Mouse (Mus musculus): ENCODE results near the gene Rabgef1.
A peak's percentile ranks its signal among the peaks of the same experiment; 100 is the strongest.

Gene Rabgef1

DNA sequence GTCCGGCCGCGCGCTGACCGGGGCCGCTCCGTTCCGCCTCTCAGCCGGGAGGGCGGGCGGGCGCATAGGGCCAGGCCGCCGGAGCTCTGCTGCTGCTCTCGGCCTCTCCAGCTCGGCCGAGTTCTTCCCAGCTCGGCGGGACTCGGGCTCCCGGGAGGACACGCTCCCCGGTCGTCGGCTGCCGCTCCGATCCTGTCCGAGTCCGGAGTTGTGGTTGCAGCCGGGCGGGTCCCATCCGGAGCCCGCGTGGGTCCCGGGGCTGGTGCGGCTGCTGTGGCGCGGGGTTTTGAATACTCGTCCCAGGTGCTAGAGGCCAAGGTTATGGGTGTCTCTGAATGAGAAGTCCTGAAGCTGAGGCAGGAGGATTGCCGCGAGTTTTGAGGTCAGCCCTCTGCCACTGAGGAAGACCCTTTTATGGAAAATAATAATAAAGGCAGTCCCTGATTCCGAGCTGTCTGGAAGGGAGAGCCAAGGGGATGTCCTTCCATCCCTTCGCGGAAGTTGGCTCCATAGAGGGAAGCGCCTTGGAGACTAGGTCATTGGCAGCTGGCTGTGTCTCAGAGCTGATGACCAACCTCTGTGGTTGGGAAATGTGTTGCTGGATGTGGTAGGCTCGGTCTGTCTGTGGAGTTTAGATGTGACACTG, 481 bp downstream of the Rabgef1 start:
- no peak for DNase-seq (ENCODE audit: low read depth, low spot score)

DNA sequence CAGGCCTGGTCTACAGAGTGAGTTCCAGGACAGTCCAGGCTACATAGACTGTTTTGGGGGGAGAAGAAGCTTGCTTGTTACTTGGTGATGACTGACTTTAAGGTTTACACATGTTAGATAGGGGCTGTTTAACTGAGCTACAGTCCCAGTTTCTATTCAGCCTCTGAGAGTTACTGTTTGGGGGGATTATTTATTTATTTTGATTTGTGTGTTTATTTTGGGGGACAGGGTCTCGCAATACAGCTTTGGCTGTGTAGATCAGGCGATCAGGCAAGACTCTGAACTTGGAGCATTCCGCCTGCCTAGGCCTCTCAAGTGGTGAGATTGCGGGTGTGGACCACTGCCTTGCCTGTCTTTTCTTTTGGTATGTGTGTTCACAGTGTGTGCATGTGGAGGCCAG, 1.4 kb downstream of the Rabgef1 start:
- no peak for DNase-seq (ENCODE audit: low read depth, low spot score)

DNA sequence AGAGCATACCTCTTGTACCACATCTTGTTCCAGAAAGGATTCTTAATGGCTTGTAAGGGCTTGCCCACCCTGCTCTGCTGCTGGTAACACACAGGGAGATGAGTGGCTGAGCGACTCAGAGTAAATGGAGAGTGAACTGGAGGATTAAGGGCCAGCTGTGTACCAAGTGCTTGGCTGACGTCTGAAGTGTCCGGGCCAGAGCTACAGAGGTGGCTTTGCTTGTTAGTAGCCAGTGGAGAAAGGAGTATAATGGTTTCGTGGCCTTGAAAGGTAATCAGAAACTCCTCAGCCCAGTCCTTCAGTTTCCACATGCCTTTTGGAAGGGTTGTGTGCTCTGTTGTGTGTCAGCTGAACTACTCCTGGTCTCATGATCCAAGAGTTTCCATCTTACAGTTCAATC, 6.3 kb downstream of the Rabgef1 start:
- no peak for DNase-seq (ENCODE audit: low read depth, low spot score)

GRCm38 (mm10) chr5:130180362-130180761, 8.8 kb downstream of the Rabgef1 start:
- peak; percentile 68 for DNase-seq (ENCODE audit: low read depth, low spot score)

DNA sequence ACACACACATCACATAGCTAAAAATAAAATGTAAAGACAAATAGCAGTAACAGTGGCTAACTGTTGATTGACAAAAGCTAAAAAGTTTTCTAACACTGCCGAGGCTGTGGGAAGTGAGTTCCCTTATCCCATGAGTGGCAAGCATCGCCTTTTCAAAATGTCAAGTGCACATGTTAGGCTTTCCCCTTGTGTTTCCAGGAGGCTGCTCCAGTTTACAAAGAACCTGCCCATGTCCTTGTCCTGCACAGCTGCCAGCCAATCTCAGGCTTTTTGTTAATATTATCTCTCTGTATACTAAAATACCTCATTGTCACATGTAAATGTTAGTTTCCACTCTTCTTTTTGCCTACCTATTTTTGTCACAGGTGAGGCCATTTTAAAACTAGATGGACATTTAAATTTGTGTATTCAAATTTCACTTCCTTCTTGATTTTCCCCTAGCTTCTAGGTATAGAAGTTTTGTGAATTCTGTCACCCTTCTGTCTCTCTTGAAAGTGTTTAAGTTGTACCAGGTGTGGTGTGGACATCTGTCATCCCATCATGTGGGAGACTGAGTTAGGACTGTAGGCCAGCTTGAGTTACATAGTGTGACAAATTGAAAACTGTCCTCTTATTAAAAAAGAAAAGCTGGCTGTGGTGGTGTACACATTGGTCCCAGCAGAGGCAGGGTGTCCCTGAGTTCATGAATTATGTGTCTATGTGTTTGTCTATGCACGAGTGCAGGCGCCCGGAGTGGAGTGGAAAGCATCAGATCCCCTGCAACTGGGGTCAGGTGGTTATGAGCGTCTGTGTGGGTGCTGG, 10.3 kb downstream of the Rabgef1 start:
- no peak for DNase-seq (ENCODE audit: low read depth, low spot score)

- DNase-seq (ENCODE audit: low read depth, low spot score), result no peak
Measured at GRCm38 (mm10) chr5:130182541-130182821, 10.9 kb downstream of the Rabgef1 start.

DNA sequence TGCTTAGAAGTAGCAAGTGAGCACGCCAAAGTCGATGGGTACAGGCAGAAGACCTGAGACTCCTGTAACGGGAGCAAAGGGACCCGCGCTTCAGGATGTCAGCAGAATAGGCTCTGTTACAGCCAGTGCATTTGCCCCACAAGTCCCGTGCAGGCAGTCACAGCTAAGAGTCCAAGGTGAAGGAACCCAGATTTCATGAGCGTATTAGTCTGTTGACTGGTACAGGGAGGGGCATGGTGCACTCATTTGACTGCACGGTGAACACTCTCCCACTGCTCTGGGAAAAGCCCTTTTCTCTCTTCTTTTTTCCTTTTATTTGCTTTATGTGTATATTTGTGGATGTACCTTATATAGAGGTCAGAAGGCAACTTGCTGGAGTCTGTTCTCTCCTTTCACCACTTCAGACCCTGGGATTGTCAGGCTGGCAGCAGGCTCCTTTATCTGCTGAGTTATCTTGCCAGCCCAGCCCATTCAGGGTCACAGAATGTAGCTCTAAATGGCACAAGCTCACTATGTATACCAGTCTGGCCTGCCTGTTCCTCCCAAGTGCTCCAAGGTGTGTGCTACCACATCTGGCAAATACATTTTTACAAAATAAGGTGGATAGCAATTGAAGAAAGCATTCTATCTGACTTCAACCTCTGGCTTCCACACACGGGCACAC, 12.7 kb downstream of the Rabgef1 start:
- no peak for DNase-seq (ENCODE audit: low read depth, low spot score)

GRCm38 (mm10) chr5:130185312-130185711, 13.7 kb downstream of the Rabgef1 start:
- no peak for DNase-seq (ENCODE audit: low read depth, low spot score)

DNA sequence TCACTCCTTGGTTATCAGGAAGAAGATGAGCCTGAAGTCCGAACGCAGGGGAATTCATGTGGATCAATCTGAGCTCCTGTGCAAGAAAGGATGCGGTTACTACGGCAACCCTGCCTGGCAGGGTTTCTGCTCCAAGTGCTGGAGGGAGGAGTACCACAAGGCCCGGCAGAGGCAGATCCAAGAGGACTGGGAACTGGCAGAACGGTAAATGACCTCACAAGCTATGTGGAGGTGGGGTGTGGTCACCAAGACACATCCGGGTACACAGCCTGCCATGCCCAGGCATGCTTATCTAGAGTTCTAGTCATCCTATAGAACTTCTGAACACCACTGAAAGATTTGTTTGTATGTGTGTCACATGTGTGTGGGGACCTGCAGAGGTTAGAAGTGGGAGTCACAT, 15.8 kb downstream of the Rabgef1 start:
- DNase-seq (ENCODE audit: low read depth, low spot score), result peak; percentile 87

DNA sequence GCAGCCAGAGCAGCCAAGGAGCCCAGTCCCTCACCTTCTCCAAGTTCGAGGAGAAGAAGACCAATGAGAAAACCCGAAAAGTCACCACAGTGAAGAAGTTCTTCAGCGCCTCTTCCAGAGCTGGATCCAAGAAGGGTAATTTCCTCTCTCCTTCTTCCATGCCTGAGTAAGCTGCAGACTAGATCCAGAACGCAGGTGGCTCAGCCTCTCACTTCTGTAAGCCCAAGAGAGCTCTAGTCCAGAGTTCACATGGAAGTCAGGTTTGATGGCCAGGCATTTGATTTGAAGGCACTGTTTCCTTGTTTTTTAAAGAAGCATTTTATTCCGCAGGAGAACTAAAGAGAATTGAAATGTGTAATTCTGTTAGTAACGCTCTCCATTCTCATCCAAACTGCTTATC, 19.3 kb downstream of the Rabgef1 start:
- no peak for DNase-seq (ENCODE audit: low read depth, low spot score)

DNA sequence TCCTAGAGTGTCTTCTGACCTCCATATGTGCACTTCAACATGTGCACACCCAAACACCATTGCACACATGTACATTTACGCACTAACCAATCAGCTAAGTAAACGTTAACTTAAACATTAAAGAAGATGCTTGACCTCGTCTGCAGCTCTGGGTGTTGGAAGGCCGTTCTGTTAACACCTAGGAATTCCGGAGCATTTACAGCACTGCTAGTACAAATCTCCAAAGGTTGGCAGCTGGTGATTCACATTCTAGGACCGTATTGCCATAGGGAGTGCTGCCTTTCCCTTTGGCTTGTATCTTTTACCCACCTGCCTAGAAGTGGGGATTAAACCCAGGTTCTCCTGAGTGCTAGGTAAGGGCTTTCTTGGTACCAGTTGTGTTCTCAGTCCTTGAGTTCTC, 20.3 kb downstream of the Rabgef1 start:
- no peak for DNase-seq (ENCODE audit: low read depth, low spot score)

DNA sequence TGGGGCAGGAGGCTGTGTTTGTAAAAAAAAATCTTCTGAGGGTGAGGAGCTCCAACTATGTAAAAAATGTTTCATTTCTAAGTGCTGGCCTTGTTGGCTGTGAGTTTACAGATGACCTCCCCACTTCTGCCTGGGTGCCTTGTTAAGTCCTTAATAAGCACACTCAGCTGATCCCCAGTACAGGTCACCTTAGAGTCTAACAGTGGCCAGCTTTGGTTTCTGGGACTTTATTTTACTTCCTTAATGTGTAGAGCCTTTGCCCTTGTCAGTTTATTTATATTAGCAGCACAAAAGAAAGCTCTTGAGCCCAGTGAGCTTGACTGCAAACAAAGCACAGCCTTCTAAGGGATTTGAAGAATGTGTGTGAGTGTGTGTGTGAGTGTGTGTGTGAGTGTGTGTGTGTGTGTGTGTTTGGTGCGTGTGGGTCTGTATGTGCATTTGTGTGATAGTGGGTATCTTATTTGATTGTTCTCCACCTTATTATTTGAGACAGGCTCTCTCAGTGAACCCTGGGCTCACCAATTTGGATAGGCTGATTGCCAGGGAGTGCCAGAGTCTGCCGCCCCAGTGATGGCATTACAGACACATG, 20.9 kb downstream of the Rabgef1 start:
- no peak for DNase-seq (ENCODE audit: low read depth, low spot score)

DNA sequence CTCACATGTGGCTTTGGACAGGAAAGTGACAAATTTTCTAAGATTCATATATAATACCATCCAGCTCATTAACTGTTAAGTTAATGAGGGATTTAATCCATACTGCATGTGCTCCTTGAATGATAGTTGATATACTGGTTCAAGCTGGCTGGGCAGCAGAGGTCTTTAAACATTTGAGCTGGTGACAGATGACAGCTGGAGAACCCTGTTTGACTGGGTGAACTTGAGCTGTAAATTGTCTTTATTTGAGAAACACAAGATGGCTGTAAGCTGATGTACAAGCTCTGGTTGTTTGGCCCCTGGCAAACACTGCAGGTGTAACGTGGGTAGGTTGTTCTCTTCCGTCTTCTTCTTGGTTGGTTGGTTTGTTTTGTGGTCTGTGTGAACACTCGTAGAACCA, 22.2 kb downstream of the Rabgef1 start:
- DNase-seq (ENCODE audit: low read depth, low spot score), result no peak

GRCm38 (mm10) chr5:130196307-130196706, 24.7 kb downstream of the Rabgef1 start:
- DNase-seq (ENCODE audit: low read depth, low spot score), result no peak

DNA sequence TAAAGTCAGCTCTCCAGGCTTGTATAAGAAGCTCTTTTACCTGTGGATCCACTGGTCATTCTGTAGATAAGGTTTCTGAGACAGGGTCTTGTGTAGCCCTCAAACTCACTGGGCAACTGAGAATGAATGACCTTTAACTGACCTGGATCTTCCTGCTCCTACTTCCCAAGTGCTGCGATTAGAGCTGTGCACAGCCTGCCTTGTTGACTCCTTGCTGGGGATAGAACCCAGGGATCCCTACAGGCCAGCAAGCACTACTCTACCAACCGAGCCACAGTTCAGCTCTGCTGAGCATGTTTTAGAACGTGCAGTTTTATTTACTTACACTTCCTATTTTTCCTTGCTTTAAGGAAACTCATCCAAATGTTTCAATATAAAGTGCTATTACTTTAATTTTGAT, 25.9 kb downstream of the Rabgef1 start:
- no peak for DNase-seq (ENCODE audit: low read depth, low spot score)

GRCm38 (mm10) chr5:130197981-130198380, 26.4 kb downstream of the Rabgef1 start:
- no peak for DNase-seq (ENCODE audit: low read depth, low spot score)

DNA sequence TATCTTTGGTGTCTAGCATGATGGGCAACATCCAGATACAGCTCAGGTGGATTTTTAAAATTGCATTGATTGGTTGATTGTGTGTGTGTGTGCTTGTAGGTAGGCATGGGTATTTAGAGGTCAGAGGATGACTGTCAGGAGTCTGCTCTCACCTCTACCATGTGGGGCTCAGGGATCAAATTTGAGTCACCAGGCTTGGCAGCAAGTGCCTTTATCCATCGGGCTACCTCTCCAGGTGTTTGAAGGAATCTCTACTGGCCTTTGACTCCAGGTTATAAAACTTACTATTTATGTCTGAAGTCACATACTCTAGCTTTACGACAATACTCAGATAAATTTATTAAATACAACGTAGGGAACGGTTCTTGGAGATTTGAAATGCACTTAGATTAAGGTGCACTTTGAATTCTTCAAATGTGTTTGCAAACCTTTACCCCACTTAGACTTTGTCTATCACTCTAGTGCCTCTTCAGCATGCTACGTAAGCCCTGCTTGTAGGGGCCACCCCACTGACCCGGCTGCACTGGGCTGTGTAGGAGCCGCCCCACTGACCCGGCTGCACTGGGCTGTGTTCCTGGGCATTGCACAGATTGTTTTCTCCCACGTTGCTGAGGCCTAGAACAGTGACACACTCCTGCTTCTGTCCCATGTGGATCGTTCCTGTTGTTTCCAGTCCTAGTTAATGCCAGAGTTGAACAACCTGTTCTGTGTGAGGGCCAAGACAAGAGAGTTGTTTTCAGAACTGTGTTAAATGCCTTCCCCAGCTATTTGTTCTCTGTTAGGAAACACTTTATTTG, 28.8 kb downstream of the Rabgef1 start:
- DNase-seq (ENCODE audit: low read depth, low spot score), result no peak

- no peak for DNase-seq (ENCODE audit: low read depth, low spot score)
Measured at GRCm38 (mm10) chr5:130203948-130204347, 32.4 kb downstream of the Rabgef1 start.

- no peak for DNase-seq (ENCODE audit: low read depth, low spot score)
Measured at GRCm38 (mm10) chr5:130204560-130204959, 33.0 kb downstream of the Rabgef1 start.

DNA sequence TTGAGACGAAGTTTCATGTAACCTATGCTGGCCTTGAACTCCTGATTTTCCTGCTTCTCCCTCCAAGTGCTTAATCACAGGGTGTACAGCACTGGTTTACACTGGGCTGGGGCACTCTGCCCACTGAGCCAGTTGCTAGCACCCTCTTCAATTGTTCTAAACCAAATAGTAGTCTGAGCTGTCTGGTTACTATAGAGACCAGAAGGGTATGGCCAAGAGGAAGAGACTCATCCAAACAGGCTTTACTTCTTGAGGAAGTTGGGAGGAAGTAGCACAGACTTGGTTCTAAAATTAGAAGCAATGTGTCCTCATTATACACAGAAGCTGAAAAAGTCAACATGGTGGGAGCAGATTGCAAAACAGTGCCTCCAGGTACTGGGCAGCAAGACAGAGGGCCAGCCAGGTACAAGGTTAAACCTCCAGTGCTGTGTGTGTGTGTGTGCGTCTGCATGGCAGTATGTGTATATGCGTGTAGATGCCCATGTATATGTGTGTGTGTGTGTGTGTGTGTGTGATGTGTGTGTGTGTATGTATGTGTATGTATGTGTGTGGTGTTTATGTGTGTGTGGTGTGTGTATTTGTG, 33.9 kb downstream of the Rabgef1 start:
- no peak for DNase-seq (ENCODE audit: low read depth, low spot score)

- no peak for DNase-seq (ENCODE audit: low read depth, low spot score)
Measured at GRCm38 (mm10) chr5:130207299-130207698, 35.7 kb downstream of the Rabgef1 start.
